Mouse (Mus musculus): Measurements from ENCODE around the gene Serpinf2. TPM values are rescaled to one million over a fixed set of nuclear protein-coding genes. Genes with fewer than 3 reads are reported as not detected.
A peak's percentile ranks its signal among the peaks of the same experiment; 100 is the strongest.

Serpinf2 gene
- polyA plus RNA-seq, 1 experiment from 2014 or later: not detected

DNA sequence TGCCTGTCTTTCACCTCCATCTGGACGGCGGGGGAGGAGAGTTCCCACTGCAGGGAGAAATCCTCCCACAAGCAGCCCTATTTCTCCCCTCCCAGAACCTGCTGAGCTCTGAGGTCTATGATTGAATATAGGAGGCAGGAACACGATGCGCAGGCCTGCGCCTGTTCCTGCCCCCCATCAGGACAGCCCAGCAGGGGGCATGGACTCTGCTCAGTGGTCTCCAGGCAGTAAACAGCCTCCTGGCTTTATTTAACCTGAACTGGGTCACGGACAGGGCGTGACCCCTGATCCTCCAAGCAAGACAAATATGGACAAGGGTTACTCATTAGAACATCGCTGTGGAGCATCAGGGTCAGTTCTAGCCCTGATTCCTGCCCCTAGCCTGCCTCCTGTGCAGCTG, 4.3 kb upstream of the Serpinf2 start:
- no peak for ATAC-seq
- no peaks in the 10 kb centered on the region for H3K9me3 ChIP-seq (ENCODE audit: control insufficient read depth, low read length)
- H3K4me3 ChIP-seq (replicated peaks; ENCODE audit: low read length): no peak overlapping the region
- H3K27ac ChIP-seq (ENCODE audit: low read length): no peak overlapping the region
- H3K27me3 ChIP-seq (replicated peaks; ENCODE audit: control insufficient read depth, insufficient read depth, low read length): no peaks in the 10 kb centered on the region
- WGBS: 59% methylated on average over 8 of the region's 8 CpGs
- H3K9ac ChIP-seq (replicated peaks; ENCODE audit: low read depth, low read length): no peak overlapping the region
- 0 out of 2 replicates have a peak, but pooled peaks cover 4% of the 10 kb centered on the region for H3K4me1 ChIP-seq (replicated peaks; ENCODE audit: control insufficient read depth, insufficient read depth, low read length)
- H3K4me2 ChIP-seq (ENCODE audit: low read length): no peak overlapping the region
- peaks cover 11% of the 10 kb centered on the region for H3K36me3 ChIP-seq (ENCODE audit: control insufficient read depth, insufficient read depth)

DNA sequence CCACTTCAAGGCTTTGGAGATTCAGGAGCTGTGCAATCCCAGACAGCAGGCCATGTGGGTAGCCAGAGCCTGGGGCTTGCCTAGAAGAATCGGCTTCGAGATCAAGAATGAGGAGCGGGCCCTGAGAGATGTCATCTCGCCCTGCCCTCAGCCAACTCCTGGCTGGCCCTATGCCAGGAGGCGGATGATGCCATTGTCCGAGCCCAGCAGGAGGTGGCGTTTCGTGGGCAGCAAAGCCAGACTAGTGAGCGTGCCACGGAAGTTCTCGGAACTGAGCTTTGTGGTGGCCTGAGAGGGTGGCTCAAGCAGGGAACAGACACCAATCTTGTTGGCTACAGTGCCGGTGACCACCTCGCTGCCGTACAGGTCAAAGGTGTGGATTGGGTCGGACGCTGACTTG, 2.2 kb upstream of the Serpinf2 start:
- Histone ChIP-seq H3K9me3 (ENCODE audit: control insufficient read depth, low read length) (no peaks in the 10 kb centered on the region), H3K4me1 (replicated peaks; ENCODE audit: control insufficient read depth, insufficient read depth, low read length) (0 out of 2 replicates have a peak, but pooled peaks cover 4% of the 10 kb centered on the region), H3K36me3 (ENCODE audit: control insufficient read depth, insufficient read depth) (0 out of 2 replicates have a peak, but pooled peaks cover 6% of the 10 kb centered on the region), H3K9ac (replicated peaks; ENCODE audit: low read depth, low read length) (no peak overlapping the region), H3K4me3 (replicated peaks; ENCODE audit: low read length) (no peak overlapping the region), H3K27me3 (replicated peaks; ENCODE audit: control insufficient read depth, insufficient read depth, low read length) (no peaks in the 10 kb centered on the region), H3K4me2 (ENCODE audit: low read length) (no peak overlapping the region), H3K27ac (ENCODE audit: low read length) (no peak overlapping the region)
- 50% methylated on average over 16 of the region's 16 CpGs for WGBS
- ATAC-seq: no peak

DNA sequence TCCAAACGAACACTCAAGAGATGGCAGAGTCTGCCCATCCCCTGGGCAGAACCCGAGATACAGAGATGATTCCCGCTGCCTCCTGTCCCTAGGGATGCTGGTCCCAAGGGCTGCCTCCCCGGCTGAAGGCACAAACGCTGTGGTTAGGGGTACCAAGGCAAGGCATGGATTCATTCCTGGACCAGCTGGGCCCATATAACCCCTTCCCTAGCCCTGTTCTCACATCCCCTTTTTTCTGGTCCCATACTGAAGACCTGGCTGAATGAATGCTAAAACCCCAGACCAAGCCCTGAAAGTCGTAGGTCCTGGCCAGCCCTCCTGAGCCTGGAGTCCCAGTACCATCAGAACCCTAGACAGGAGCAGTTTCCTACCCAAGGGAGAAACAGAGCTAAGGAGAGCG, 1.6 kb upstream of the Serpinf2 start:
- H3K4me2 ChIP-seq (ENCODE audit: low read length): no peak overlapping the region
- no peak for ATAC-seq

GRCm38 (mm10) chr11:75439951-75440350, 560 bp upstream of the Serpinf2 start:
- Histone ChIP-seq H3K36me3 (ENCODE audit: control insufficient read depth, insufficient read depth) (0 out of 2 replicates have a peak, but pooled peaks cover 6% of the 10 kb centered on the region), H3K27ac (ENCODE audit: low read length) (no peak overlapping the region), H3K9ac (replicated peaks; ENCODE audit: low read depth, low read length) (no peak overlapping the region), H3K4me2 (ENCODE audit: low read length) (no peak overlapping the region), H3K9me3 (ENCODE audit: control insufficient read depth, low read length) (no peaks in the 10 kb centered on the region), H3K4me1 (replicated peaks; ENCODE audit: control insufficient read depth, insufficient read depth, low read length) (0 out of 2 replicates have a peak, but pooled peaks cover 4% of the 10 kb centered on the region), H3K27me3 (replicated peaks; ENCODE audit: control insufficient read depth, insufficient read depth, low read length) (no peaks in the 10 kb centered on the region), H3K4me3 (replicated peaks; ENCODE audit: low read length) (no peak overlapping the region)
- ATAC-seq: no peak
- 97% methylated on average over 3 of the region's 3 CpGs for WGBS

More for the DNA sequence above, 1.6 kb upstream of the Serpinf2 start:
- no peak overlapping the region for H3K27ac ChIP-seq (ENCODE audit: low read length)
- 0 out of 2 replicates have a peak, but pooled peaks cover 6% of the 10 kb centered on the region for H3K36me3 ChIP-seq (ENCODE audit: control insufficient read depth, insufficient read depth)
- H3K4me3 ChIP-seq (replicated peaks; ENCODE audit: low read length): no peak overlapping the region
- no peaks in the 10 kb centered on the region for H3K27me3 ChIP-seq (replicated peaks; ENCODE audit: control insufficient read depth, insufficient read depth, low read length)
- H3K9me3 ChIP-seq (ENCODE audit: control insufficient read depth, low read length): no peaks in the 10 kb centered on the region
- 89% methylated on average over 7 of the region's 7 CpGs for WGBS
- no peak overlapping the region for H3K9ac ChIP-seq (replicated peaks; ENCODE audit: low read depth, low read length)
- H3K4me1 ChIP-seq (replicated peaks; ENCODE audit: control insufficient read depth, insufficient read depth, low read length): 0 out of 2 replicates have a peak, but pooled peaks cover 4% of the 10 kb centered on the region

DNA sequence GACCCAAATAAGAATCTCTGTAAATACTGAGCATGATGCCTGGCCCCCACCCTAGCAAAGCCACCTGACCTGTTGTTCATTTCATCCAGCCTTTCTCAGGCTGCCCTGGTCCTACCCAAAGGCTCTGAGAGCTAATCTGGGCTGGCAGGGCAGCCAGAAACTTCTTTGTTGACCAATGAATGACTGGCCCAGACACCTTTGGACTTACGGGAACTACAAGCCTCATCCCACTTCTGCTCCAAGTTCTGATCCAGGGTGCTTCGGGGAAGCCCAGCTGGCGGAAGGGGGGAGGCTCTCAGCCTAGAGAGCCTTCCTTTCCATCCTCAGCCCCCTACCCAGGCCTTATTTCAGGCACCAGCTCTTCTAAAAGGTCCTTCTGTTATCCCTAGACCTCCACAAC, 587 bp downstream of the Serpinf2 start:
- Histone ChIP-seq H3K36me3 (ENCODE audit: control insufficient read depth, insufficient read depth) (0 out of 2 replicates have a peak, but pooled peaks cover 6% of the 10 kb centered on the region), H3K9ac (replicated peaks; ENCODE audit: low read depth, low read length) (no peak overlapping the region), H3K9me3 (ENCODE audit: control insufficient read depth, low read length) (peaks cover 3% of the 10 kb centered on the region; the same call in 1 of the 2 replicates), H3K27me3 (replicated peaks; ENCODE audit: control insufficient read depth, insufficient read depth, low read length) (no peaks in the 10 kb centered on the region), H3K27ac (ENCODE audit: low read length) (no peak overlapping the region), H3K4me2 (ENCODE audit: low read length) (no peak overlapping the region), H3K4me3 (replicated peaks; ENCODE audit: low read length) (no peak overlapping the region), H3K4me1 (replicated peaks; ENCODE audit: control insufficient read depth, insufficient read depth, low read length) (0 out of 2 replicates have a peak, but pooled peaks cover 4% of the 10 kb centered on the region)
- whole genome bisulfite sequencing: 92% methylated on average over 3 of the region's 3 CpGs
- ATAC-seq: no peak

GRCm38 (mm10) chr11:75438194-75438593, 1.2 kb downstream of the Serpinf2 start:
- Histone ChIP-seq H3K4me1 (replicated peaks; ENCODE audit: control insufficient read depth, insufficient read depth, low read length) (0 out of 2 replicates have a peak, but pooled peaks cover 4% of the 10 kb centered on the region), H3K36me3 (ENCODE audit: control insufficient read depth, insufficient read depth) (0 out of 2 replicates have a peak, but pooled peaks cover 6% of the 10 kb centered on the region), H3K4me3 (replicated peaks; ENCODE audit: low read length) (no peak overlapping the region), H3K27ac (ENCODE audit: low read length) (no peak overlapping the region), H3K27me3 (replicated peaks; ENCODE audit: control insufficient read depth, insufficient read depth, low read length) (no peaks in the 10 kb centered on the region), H3K9me3 (ENCODE audit: control insufficient read depth, low read length) (peaks cover 3% of the 10 kb centered on the region; the same call in 1 of the 2 replicates), H3K9ac (replicated peaks; ENCODE audit: low read depth, low read length) (no peak overlapping the region), H3K4me2 (ENCODE audit: low read length) (no peak overlapping the region)
- no peak for ATAC-seq
- 89% methylated on average over 13 of the region's 13 CpGs for WGBS

DNA sequence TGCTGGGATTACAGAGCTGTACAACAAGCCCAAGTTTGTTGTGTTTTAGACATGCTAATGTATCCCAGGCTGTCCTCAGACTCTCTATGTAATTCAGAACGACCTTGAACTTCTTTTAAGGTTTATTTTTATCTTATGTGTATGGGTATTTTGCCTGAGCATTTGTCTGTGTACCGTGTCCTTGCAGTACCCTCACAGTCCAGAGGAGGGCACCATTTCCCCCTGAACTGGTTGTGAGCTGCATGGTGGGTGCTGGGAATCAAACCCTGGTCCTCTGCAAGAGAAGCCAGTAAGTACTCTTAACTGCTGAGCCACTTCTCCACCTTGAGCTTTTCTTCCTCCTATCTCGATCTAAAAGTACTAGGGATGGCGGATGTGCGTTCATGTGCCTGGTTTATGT, 5.3 kb downstream of the Serpinf2 start:
- Histone ChIP-seq H3K27me3 (replicated peaks; ENCODE audit: control insufficient read depth, insufficient read depth, low read length) (no peaks in the 10 kb centered on the region), H3K27ac (ENCODE audit: low read length) (no peak overlapping the region), H3K4me3 (replicated peaks; ENCODE audit: low read length) (no peak overlapping the region), H3K9ac (replicated peaks; ENCODE audit: low read depth, low read length) (no peak overlapping the region), H3K36me3 (ENCODE audit: control insufficient read depth, insufficient read depth) (no peaks in the 10 kb centered on the region), H3K4me1 (replicated peaks; ENCODE audit: control insufficient read depth, insufficient read depth, low read length) (peaks cover 15% of the 10 kb centered on the region), H3K9me3 (ENCODE audit: control insufficient read depth, low read length) (peaks cover 3% of the 10 kb centered on the region; the same call in 1 of the 2 replicates), H3K4me2 (ENCODE audit: low read length) (no peak overlapping the region)
- 84% methylated on average over 5 of the region's 5 CpGs for WGBS
- ATAC-seq: no peak

DNA sequence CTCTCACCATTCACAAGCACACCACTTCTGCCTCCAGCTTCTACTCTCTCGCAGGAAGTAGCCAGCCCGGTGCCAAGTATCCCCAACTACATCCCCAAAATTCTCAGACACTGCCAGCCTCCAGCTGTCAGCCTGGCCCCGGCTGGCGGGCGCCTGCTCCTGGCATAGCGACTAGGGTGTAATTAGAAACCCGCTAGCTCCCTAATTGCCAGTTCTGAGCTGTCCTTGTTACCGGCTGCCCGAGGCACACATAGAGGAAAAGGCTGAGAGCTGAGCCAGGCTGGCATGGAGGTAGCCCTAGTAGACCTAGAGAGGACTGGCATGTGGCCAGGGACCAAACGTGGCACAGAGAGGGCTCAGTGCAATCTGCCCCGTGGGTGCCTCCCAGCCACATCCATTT, 8.1 kb downstream of the Serpinf2 start:
- Histone ChIP-seq H3K9me3 (ENCODE audit: control insufficient read depth, low read length) (peaks cover 3% of the 10 kb centered on the region; the same call in 1 of the 2 replicates), H3K4me2 (ENCODE audit: low read length) (peak overlapping the region; percentile 12), H3K4me3 (replicated peaks; ENCODE audit: low read length) (no peak overlapping the region), H3K36me3 (ENCODE audit: control insufficient read depth, insufficient read depth) (no peaks in the 10 kb centered on the region), H3K27me3 (replicated peaks; ENCODE audit: control insufficient read depth, insufficient read depth, low read length) (no peaks in the 10 kb centered on the region), H3K4me1 (replicated peaks; ENCODE audit: control insufficient read depth, insufficient read depth, low read length) (peaks cover 15% of the 10 kb centered on the region), H3K9ac (replicated peaks; ENCODE audit: low read depth, low read length) (no peak overlapping the region), H3K27ac (ENCODE audit: low read length) (peak overlapping the region; percentile 66; the same call in 1 of the 2 replicates)
- peak; percentile 97 for ATAC-seq
- WGBS: 18% methylated on average over 11 of the region's 11 CpGs

- no peaks in the 10 kb centered on the region for H3K27me3 ChIP-seq (replicated peaks; ENCODE audit: control insufficient read depth, insufficient read depth, low read length)
- peaks cover 15% of the 10 kb centered on the region for H3K4me1 ChIP-seq (replicated peaks; ENCODE audit: control insufficient read depth, insufficient read depth, low read length)
- H3K4me3 ChIP-seq (replicated peaks; ENCODE audit: low read length): no peak overlapping the region
- peaks cover 2% of the 10 kb centered on the region; the same call in 1 of the 2 replicates for H3K9me3 ChIP-seq (ENCODE audit: control insufficient read depth, low read length)
- H3K36me3 ChIP-seq (ENCODE audit: control insufficient read depth, insufficient read depth): no peaks in the 10 kb centered on the region
- WGBS: 89% methylated on average over 9 of the region's 9 CpGs
- no peak overlapping the region for H3K9ac ChIP-seq (replicated peaks; ENCODE audit: low read depth, low read length)
- no peak overlapping the region for H3K4me2 ChIP-seq (ENCODE audit: low read length)
- no peak overlapping the region for H3K27ac ChIP-seq (ENCODE audit: low read length)
- no peak for ATAC-seq
These were observed 10.2 kb downstream of the Serpinf2 start for GRCm38 (mm10) chr11:75429019-75429705.

Data from forebrain, embryonic 16.5 days (tissue).